Mouse (Mus musculus): ENCODE results near the gene Galnt7. TPM values are rescaled to one million over a fixed set of nuclear protein-coding genes. Genes with fewer than 3 reads are reported as not detected.

Gene Galnt7
- polyA plus RNA-seq (2012; rRNA removed) = 4.7 and 5.6 TPM in 2 replicates

DNA sequence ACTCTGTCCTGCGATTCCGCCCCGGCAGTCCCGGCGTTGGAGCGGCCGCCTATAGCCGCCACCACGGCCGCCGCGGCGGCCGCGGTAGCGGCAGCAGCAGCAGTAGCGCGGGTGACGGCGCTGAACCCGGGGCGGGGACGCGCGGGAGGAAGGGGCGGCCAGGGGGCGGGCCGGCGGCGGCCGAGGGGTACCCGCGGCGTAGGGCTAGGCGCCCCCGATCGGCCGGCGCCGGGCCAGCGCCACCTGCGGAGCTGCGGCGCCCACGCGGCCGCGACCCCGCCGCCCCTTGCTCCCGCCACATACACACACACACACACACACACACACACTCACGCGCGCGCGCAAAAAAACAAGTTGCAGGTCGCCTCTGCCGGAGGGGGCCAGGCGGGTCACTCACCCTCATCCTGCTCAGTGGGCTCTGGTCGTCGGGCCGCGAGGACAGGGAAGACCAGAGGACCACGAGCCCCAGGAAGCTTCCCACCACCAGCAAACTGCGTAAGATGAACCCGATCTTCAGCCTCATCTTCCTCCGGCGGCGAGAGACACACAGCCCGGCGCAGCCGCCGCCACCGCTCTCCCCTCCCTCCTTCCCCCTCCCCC, at the start of gene Galnt7:
Gene Galnt7 (minus strand): TSS at position 577 of the 600 bp plus-strand sequence.
- no peak for DNase-seq (ENCODE audit: low read depth)

DNA sequence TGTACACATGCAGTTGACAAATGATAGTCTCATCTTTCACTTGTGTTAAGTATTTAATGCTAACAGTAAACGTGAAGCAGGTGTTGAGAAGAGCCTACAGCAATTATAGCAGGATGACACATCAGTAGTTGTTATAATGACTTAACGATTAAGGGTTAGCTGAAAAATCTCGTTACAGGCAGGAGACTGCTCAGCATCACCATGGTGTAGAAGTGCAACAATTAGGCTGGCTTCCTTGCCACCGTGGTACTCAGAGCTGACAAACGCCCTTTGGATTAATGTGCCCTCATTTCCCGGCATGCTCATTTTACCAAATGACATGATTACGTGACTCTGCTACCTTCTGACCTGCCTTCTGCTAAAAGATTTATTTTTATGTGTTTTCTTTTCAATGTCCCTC, 35.8 kb upstream of the Galnt7 start:
- DNase-seq (ENCODE audit: low read depth) = no peak

DNA sequence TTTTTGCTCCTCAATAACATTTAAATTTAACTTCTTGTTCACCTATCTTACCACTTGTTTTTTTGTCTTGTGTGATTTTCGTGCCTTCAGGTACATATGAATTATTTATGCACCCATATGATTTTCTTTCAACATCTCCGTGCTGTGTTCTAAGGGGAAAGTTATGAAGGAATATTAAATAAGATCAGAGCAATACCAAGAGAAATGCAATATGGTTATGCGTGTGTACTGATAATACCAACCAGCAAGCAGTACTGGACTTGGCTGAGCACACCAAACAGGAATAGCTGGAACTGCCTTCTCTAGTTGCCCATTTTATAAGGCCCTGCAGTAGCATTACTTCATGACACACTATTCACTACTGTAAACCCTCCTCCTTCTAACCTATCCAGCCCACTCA, 33.0 kb upstream of the Galnt7 start:
- no peak for DNase-seq (ENCODE audit: low read depth)

DNA sequence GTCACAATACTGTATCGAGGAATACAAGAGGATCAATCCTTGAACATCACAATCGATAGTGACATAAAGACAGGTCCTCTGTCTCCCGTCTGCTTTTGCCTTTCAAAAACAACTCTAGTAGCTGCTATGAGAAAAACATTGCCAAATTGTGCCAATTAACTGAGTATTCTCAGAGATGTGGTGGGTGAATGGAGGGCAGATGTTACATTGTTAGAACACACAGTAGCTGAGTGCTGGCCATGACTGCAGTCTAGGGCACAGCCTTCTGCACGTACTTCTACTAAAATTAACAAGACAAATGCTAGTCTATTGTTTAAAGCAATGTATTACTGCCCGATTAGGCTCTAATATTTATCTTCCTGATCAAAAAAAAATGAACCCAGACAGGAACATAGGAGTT, 27.2 kb upstream of the Galnt7 start:
- no peak for DNase-seq (ENCODE audit: low read depth)

DNA sequence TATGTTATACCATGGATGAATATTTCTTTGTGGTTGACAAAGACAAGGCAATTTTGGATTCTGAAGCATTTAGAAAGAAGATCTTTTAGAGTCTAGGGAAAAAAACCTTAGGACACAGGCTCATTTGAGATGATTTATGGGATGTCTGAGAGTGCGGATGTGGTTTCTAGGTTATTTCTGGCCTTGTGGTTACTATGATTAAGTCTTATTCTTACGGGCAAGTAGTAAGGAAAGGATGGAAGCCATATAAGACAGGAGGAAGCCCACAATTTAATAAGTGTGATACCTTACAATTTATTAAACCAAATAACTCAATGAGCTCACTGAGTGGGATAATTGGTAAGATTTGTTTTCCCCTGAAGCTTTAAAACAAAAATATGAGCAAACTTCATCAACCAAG, 11.3 kb upstream of the Galnt7 start:
- no peak for DNase-seq (ENCODE audit: low read depth)

DNA sequence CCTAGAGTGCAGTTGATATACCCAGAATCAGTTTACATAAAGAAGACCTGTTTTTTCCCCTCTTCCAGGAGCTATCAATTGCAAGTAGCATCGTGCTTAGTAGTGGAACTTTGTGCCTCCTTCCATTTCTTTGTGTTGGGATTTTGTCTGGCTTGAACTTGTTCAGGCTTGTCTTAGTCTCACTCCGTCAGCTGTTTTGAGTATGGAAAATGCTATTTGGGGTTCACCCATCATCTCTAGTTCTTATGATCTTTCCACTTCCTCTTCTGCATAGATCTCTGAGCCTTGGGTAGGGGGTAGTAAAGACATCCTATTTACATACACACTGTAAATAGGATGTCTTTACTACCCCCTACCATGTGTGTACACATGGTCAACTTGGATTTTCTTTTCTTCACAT, 7.2 kb upstream of the Galnt7 start:
- DNase-seq (ENCODE audit: low read depth) = no peak

DNA sequence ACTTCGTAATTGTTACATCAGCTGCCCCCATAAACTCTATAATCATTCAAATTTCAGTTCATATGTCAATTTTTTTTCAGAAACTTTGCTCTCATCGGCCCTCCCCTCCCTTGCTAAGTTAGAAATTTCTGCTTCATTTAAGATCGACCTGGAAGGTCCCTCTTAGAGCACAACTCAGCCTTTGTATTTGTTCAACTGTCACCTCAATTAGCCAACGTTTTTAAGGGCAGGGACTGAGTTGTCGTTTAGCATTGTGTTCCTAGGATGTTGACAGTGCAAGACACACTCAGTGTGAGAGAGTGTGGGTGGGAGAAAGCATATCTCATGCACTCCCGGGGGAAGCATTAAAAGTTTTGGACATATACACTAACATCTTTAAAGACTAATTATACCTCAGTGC, 3.6 kb upstream of the Galnt7 start:
- no peak for DNase-seq (ENCODE audit: low read depth)

DNA sequence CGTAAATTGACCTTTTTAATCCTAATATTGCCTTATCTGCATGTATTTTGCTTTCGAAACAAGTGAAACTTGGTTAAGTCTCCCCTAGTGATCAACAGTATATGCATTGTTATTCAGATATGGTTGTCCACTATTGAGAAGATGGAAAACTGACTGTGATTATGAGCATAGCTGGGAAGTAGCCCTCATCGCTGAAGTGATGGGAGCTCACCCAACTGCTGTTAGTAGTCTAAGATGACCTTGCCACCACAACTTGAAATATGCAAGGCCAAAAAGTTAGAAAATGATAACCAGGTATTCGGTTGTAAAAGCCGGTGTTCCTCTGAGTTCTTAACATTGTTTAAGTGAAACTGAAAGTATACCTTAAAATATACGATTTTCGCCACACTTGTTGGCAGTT, 1.3 kb upstream of the Galnt7 start:
- no peak for DNase-seq (ENCODE audit: low read depth)

DNA sequence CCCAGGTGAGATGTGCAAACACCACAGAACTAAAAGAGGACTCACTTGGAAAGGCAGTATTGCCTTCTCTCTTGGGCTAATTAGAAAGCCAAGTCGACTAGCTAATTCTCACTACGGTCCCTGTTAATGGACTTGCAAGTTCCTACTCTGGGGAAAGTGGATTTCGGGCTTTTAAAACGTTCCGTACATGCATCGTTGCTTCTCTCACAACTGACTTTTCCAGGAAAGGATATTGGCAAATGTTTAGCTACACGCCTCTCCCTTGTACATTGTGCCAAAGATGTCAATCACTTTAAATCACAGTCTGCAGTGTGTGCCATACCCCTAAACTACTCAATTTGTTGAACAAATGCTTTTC, 915 bp upstream of the Galnt7 start:
- DNase-seq (ENCODE audit: low read depth) = peak; percentile 27

DNA sequence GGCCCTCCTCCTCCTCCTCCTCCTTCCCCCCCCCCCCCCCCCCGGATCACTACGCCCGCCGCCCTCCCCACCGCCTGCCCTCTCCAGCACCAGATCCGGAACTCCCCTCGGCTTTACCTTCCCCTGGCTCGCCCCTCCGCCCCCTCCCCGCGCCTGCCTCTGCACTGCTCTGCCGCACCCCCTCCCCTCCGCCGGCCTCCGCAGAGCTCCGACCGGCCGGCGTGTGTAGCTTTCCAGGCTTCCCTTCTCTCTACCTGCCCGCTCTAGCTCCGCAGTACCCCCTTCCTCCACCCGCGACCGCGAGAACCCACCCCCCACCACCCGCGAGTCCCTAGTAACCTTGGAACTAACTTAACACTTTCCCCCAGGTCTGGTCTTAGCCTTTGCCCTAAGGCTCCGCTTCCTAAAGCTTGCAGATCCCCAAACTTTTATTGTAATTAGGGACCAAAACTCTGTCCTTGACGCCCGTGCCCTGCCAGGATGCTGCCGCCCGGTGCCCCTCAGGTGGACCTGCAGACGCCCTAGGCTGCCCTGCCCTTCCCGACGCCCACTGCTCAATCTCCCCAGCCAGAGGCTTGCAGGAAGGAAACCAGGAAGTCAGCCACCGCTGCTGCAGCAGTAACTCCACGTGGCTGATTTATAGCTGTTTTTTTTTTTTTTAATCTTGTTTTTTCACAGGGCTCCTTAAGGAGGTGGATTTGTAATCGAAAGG, 380 bp upstream of the Galnt7 start:
- no peak for DNase-seq (ENCODE audit: low read depth)

DNA sequence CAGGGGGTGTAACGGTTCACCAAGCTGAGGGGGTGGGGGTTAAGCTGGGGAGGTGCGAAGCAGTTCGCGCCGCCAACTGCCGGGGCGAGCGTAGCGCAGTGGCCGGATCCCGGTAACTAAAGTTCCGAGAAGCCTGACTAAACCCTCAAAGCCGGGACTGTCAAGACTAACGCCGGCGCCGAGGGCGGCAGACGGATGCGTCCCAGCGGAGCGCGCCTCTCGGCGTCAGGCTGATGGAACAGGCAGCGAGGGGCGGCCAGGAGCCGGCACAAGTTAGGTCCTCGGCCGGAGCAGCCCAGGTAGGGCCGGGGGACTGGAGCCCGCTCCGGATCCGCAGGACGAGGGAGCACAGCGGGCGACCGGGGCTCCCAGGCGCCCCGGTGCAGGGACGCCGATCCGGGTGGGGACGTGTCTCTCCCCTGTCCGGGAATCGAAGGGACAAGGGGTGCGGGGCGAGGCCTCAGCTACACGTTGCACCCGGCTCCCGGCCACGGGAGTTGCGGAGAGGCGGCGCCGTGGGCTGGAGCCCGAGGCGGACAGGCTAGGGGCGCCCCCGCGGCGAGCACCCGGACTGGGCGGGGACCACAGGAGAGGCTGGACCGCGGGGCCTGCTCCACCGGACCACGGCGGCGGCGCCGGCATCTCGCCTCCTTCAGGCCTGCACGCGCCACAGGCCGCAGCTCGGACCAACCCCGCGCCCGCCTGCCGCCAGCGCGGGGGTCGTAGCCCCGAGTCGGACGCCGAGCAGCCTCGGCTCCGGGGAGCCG, 960 bp downstream of the Galnt7 start:
- no peak for DNase-seq (ENCODE audit: low read depth)

DNA sequence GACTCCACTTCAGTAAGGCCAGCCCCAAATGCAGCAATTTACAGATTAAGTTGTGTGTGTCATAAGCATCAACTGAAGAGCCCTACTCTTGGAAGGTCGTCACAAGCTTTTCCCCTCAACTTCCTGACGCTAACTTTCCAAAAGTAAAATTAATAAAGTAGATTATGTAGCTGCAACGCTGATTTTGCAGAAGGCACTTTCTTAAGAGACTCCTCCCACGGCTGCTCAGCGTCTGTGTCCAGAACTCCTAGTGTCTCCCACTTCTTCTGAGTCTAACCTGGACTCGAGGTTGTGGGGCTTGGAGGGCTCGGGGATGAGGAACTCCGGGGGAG, 1.5 kb downstream of the Galnt7 start:
- no peak for DNase-seq (ENCODE audit: low read depth)

DNA sequence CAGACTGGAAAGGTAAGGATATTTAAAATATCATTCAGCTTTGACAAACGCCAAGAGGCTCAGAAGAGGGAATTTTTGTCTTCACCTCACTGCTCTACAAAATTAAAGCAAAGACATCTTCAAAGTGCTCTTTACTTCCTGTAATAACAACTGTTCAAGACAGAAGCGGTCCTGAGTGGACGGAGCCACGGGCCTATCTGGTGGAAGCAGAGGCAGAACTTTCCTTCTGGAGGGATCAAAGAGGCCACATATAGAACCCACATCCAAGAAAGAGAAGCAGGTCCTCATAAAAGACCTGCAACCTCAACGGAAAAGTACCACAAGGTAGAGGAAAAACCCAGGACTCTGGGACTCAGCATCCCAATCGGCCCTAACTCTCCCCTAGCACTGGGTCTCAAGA, 2.6 kb downstream of the Galnt7 start:
- DNase-seq (ENCODE audit: low read depth) = no peak

DNA sequence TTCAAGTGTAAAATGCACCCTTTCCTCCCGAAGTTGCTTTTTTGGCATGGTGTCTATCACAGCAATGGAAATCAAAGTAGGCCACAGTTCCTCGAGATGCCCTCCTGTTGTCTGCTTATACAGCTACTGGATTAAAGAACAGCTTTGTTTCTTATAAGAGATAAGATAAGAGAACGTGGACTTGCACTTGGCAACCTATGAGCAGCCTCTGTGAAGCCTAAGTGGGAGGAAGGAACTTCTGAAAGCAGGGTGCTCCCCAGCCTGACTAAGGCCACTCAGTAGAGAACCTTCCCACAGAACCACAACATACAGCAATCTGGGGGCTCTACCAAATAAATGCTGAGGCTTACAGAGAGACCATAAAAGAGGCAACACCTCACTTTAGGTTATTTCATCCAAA, 5.3 kb downstream of the Galnt7 start:
- no peak for DNase-seq (ENCODE audit: low read depth)

DNA sequence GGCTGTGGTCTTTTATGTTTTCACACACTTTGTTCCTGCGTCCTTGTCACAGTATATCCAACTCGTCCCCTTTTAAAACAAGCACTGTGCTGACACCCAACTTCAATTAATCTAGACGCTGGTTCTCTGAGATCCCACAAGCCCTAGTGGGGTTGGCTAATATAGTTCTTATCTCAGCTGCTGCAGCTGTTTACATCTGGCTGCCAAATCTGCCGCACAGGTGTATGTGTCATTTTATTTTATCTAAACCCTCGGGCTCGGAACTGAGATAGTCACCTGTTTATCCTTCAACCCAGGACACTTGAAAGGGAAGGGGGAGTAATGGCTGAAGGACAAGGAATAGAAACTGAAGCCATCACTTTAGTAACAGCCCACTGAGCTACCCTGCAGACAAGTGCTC, 8.6 kb downstream of the Galnt7 start:
- DNase-seq (ENCODE audit: low read depth) = no peak

DNA sequence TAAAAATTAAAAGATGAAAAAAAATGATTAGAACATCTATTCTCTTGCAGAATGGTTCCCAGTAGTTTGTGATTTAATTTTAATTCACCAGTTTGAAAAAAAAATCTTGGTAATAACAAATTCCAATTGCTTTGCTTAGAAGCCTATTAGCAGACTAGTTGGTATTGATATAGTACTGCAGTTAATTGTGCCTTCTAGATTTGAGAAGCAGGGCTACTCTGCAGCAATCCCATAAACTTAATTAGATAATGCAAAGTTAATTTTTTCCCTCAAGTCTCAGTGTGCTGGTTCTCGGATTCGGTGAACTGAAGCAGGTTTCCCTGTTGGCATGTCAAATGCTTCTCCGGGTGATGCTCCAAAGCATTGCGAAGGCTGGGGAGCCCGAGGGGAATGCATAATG, 10.1 kb downstream of the Galnt7 start:
- no peak for DNase-seq (ENCODE audit: low read depth)

DNA sequence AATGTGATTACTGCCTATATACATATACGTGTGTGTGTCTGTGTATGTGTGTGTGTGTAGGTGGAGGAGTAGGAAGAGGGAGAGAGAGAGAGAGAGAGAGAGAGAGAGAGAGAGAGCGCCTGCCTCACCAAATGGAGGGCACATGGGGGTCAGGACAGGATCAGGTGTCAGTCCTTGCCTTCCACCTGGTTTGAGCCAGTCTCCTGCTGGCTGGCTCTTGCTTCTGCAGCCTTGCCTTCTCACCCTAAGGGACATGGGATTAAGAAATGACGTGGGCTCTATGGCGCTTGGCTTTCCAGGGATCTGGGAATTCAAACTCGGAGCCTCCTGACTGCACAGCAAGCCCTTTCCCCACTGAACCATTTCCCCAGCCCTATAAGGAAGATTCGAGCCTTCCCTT, 13.9 kb downstream of the Galnt7 start:
- DNase-seq (ENCODE audit: low read depth) = no peak

DNA sequence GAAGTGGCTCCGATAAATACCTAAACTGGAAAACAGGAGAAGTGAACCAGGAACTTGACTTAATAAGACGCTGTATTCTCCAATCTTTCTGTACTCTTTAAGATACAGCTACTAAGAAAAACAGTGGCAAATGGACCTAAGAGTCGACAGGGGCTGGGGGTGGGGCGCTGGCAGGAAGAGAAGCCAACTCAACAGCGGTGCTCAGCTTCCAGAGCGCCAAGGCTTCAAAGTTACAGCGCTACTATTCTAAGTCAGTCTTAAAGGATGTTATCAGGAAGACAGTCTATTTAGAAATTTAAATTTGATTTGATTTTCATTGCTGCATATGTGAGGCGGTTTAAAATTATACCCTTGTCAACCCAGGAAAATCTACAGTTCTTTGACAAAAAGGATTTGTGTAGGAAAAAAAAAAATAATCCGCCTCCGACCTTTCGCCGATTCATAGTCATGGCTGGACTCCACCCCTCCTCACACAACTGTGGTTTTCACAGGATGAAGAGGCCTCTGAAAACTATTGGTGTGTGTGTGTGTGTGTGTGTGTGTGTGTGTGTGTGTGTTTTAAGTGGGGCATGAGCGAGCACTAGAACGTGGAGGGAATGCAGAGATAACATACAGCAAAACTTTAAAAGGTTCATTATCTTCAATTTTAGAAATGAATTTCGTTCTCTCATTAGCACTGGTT, 15.1 kb downstream of the Galnt7 start:
- DNase-seq (ENCODE audit: low read depth) = no peak

DNA sequence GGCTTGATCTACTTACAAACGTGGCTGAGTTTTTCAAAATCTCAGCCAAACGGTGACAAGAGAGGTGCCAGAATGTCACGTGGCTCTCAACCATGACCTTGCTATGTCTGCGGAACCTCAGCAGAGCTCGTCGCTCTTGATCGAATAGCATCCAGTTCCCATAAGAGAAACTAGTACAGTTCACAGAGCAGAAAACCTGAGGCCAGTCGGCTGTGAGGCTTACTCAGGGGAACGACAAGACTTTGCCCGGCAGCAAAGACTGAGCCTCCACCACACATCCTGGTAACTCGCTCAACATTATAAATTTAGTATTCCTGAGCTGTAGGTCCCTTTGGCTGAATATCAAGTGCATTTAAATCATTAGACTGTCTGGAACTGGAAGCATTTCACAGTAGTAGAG, 16.1 kb downstream of the Galnt7 start:
- DNase-seq (ENCODE audit: low read depth) = no peak

DNA sequence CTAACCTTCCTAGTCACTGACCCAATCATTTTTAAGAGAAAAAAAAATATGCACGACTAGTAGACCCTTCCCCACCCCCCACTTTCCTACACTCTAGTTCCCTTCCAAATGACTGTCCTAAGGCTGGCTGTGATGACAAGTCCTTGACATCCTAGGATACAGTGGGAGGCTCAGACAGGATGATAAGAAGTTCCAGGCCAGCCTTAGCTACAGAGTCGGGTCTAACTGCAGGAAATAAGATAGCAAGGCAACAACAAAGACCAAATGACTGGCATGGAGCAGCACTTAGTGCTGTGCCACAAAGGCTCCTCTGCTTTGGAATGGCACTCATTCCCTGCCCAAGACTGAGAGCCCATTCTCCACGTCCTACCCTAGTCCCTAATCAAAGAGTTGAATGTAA, 16.6 kb downstream of the Galnt7 start:
- no peak for DNase-seq (ENCODE audit: low read depth)

DNA sequence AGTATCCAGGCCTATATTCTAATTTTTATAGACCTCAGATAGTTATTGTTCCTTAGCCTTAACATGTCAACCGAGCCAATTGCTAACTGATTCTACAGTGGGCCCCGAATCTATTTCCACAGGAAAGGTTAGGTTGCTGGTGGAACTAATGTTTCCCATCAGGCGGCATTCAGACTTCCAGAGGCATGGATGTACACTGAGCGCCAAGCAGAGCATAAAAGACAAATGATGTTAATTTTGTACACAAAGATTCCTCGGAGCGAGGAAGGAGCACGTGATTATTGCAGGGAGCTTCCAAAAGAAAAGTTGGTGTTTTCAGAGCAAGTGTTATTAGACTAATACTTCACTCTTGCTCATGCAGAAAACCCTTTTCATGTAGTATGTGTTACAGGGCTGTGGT, 21.1 kb downstream of the Galnt7 start:
- DNase-seq (ENCODE audit: low read depth) = no peak

DNA sequence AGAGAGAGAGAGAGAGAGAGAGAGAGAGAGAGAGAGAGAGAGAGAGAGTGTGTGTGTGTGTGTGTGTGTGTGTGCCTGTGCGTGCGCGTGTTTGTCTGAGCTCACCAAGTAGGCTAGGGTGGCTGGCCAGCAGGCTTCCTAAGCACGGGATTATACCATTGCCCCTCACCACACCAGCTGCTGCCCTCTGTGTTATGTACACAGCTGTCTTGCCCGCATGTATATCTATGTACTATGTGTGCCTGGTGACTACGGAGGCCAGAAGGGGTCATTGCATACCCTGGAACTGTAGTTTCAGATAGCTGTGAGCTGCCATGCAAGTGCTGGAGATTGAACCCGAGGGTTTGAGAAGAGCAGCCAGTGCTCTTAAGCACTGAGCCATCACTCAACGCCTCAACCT, 22.7 kb downstream of the Galnt7 start:
- DNase-seq (ENCODE audit: low read depth) = no peak
